Mouse (Mus musculus): Measurements from ENCODE around the gene Gm16381. TPM values are rescaled to one million over a fixed set of nuclear protein-coding genes. Genes with fewer than 3 reads are reported as not detected.

Gene Gm16381
- polyA plus RNA-seq (2012): not detected in 2 replicates

GRCm38 (mm10) chr12:87644520-87644919 lies at the start of gene Gm16381:
Gm16381 (minus strand) TSS chr12:87644620.

DNA sequence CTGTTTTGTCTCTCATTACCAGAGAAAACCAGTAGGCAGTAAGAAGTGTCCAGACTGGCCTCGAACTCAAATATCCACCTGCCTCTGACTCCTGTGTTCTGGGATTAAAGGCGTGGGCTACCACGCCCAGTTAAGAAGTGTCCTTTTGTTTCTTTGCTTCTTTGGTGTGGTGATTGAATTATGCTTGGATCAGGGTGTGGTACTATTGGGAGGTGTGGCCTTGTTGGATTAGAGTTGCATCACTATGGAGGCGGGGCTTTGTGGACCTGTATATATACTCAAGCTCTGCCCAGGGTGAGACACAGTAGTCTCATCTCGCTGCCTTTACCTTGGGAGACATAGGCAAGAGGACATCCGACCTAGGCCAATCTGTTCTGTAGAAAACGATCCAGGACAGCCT lies 25.9 kb downstream of the Gm16381 start, which contains the start of gene Gm4027:
Gm4027 (plus strand) TSS at position 301 of the 400 bp plus-strand sequence.

DNA sequence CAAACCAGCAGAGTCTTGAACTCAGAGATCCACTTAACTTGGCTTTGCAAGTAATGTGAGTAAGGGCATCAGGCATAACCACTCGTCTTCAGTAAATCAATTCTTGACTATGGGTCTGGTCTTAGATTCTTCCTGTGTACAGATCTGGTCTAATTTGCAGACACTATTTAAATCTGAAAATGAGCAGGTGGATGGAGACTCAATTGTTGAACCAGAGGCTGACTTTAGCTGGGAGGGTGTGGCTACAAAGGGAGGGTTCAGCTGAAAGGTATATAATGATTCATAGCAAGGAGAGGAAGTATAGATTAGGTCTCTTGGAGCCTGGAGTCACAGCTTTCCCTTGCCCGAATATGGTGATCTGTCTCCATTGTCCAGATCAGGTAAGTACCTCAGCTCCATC lies 42.0 kb downstream of the Gm16381 start, which contains the start of gene Oog1:
Oog1 (plus strand) TSS at position 301 of the 400 bp plus-strand sequence.

Other genes with a start within 250 kb of the Gm16381 start
- gene Slirp, start 200.7 kb downstream of the Gm16381 start, polyA plus RNA-seq (2012): 2.4 TPM in 2 replicates
- gene Alkbh1, start 200.6 kb downstream of the Gm16381 start, polyA plus RNA-seq (2012): 33.0 and 33.2 TPM in 2 replicates
- gene Snw1, start 172.3 kb downstream of the Gm16381 start, polyA plus RNA-seq (2012): 19.4 and 22.2 TPM in 2 replicates
- gene Gm5788, start 149.9 kb downstream of the Gm16381 start, polyA plus RNA-seq (2012): not detected in 2 replicates
- gene Gm8300, start 130.3 kb downstream of the Gm16381 start, polyA plus RNA-seq (2012): not detected in 2 replicates
- gene Oog1, start 41.9 kb downstream of the Gm16381 start, polyA plus RNA-seq (2012): not detected in 2 replicates
- not detected in 2 replicates for gene Gm4027, start 25.8 kb downstream of the Gm16381 start, polyA plus RNA-seq (2012)
- not detected in 2 replicates for gene Gm21319, start 131.1 kb upstream of the Gm16381 start, polyA plus RNA-seq (2012)
- gene Gm21936, start 150.9 kb upstream of the Gm16381 start, polyA plus RNA-seq (2012): not detected in 2 replicates
- not detected in 2 replicates for gene BB287469, start 172.0 kb upstream of the Gm16381 start, polyA plus RNA-seq (2012)
- not detected in 2 replicates for gene Gm2001, start 197.7 kb upstream of the Gm16381 start, polyA plus RNA-seq (2012)
- not detected in 2 replicates for gene Gm2016, start 229.5 kb upstream of the Gm16381 start, polyA plus RNA-seq (2012)

All from megakaryocyte-erythroid progenitor cell, adult 5 weeks (primary cell).